Mouse (Mus musculus) C3H10T1/2 (cell line): ENCODE measurements around the gene Ifit3b. TPM values are rescaled to one million over a fixed set of nuclear protein-coding genes. Genes with fewer than 3 reads are reported as not detected.

Experiments used
- polyA plus RNA-seq, 2 experiments: library from polyadenylated mRNA; unstranded; fragments of >200 nt; fragmentation: generic; extraction: Trizol; gene quantifications; one replicate each; pipeline ENCODE4 v1.2.1; 2012; ENCODE audit warnings: missing spikeins in 2 of 2

Gene Ifit3b
- 1 to 10 TPM in 1 of 2 experiments, under 1 TPM in 1; 0.09 to 8.8 TPM for polyA plus RNA-seq

DNA sequence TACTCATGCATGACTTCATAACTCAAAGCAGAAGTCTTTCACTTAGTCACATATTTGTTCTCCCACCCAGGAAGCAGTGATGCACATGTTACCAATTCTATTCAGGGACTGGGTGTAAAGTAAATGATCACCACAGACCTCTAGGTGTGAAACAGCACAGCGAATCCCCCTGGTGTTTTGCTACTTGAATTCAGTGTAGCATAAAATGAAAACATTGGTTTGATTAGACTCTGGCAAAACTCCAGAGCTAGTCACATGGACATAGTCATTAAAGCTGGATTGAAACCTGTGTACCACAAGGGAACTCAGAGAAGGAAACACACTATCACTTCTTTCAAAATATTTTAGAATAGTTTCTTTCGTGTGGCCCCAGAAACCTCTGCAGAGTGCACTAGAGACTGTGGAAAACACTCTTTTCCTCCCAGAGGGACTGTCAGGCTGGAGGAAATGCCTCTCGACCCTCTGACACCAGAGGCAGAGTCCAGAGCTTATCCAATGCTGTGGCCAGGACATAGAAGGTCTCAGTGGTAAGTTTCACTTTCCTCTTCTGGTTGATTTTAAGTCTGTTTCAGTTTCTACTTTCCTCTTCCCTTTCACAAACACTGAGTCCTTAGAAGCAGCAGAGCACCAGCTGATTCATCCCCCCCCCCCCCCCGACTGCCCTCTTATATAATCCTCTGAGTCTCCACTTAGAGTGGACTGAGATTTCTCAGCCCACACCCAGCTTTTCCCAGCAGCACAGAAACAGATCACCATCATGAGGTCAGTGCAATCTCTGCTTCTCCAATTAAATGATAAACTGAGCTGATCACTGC lies at the start of gene Ifit3b:
Gene Ifit3b, plus strand, starts transcription at position 734 of the 815 bp plus-strand sequence.

DNA sequence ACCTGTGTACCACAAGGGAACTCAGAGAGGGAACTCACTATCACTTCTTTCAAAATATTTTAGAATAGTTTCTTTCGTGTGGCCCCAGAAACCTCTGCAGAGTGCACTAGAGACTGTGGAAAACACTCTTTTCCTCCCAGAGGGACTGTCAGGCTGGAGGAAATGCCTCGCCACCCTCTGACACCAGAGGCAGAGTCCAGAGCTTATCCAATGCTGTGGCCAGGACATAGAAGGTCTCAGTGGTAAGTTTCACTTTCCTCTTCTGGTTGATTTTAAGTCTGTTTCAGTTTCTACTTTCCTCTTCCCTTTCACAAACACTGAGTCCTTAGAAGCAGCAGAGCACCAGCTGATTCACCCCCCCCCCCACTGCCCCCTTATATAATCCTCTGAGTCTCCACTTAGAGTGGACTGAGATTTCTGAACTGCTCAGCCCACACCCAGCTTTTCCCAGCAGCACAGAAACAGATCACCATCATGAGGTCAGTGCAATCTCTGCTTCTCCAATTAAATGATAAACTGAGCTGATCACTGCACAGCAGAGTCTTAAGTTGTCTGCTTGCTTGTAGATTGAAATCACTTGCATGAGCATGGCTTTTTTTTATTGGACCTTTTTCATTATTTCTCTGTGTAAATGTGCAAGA lies 24.5 kb upstream of the Ifit3b start, which contains the start of gene Ifit3:
Gene Ifit3, plus strand, starts transcription at position 406 of the 641 bp plus-strand sequence.

GRCm38 (mm10) chr19:34601888-34602287 lies 5.9 kb upstream of the Ifit3b start, which contains the start of gene Ifit1bl1:
Gene Ifit1bl1 (minus strand): TSS chr19:34601956.

DNA sequence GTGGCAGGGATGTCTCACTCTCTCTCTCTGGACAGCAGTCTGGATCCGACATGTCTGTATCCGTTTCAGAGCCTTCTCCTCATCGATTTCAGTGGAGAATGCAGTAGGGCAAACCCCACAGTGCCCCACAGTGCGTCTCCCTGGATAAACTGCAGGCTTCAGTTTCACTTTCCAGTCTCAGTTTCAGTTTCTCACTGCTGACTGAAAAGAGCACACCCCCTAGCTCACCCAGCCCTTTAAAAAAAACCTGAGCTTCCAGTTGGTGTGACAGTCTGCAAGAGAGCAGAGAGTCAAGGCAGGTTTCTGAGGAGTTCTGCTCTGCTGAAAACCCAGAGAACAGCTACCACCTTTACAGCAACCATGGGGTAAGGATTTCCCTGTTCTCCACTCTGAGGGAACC lies 32.9 kb downstream of the Ifit3b start, which contains the start of the genes Ifit1bl2 and Ifit1:
Gene Ifit1bl2, minus strand, starts transcription at position 121 of the 400 bp plus-strand sequence.
Gene Ifit1, plus strand, starts transcription at position 249 of the 400 bp plus-strand sequence.

Other genes starting within 250 kb of the Ifit3b start
- gene Ch25h, start 132.8 kb upstream of the Ifit3b start, polyA plus RNA-seq, result under 1 TPM in 1 of 2 experiments, not detected in 1; 0.17 TPM
- gene Lipa, start 80.5 kb upstream of the Ifit3b start, polyA plus RNA-seq, result 100 to 1,000 TPM in 1 of 2 experiments, 1 to 10 TPM in 1; 5.8 to 110 TPM
- 1 to 10 TPM in 1 of 2 experiments, under 1 TPM in 1; 0.27 to 2.7 TPM for gene Ifit2, start 57.3 kb upstream of the Ifit3b start, polyA plus RNA-seq
- gene Ifit3, start 24.4 kb upstream of the Ifit3b start, polyA plus RNA-seq, result 10 to 100 TPM in 1 of 2 experiments, under 1 TPM in 1; 0.20 to 32.7 TPM
- under 1 TPM; 0.01 to 0.44 TPM for gene Ifit1bl1, start 6.0 kb upstream of the Ifit3b start, polyA plus RNA-seq
- gene Ifit1bl2, start 32.8 kb downstream of the Ifit3b start, polyA plus RNA-seq, result under 1 TPM in 1 of 2 experiments, not detected in 1; 0.18 TPM
- 1 to 10 TPM in 1 of 2 experiments, under 1 TPM in 1; 0.08 to 7.0 TPM for gene Ifit1, start 32.9 kb downstream of the Ifit3b start, polyA plus RNA-seq
- gene Slc16a12, start 139.3 kb downstream of the Ifit3b start, polyA plus RNA-seq, result not detected